Mouse (Mus musculus): Measurements from ENCODE around the gene Grb14. TPM values are rescaled to one million over a fixed set of nuclear protein-coding genes. Genes with fewer than 3 reads are reported as not detected.

The Grb14 gene
- total and polyA plus RNA-seq, 2 experiments from 2014 or later, result 23.4 to 40.3 TPM

- Histone ChIP-seq H3K9me3 (ENCODE audit: low read length) (no peaks in the 10 kb centered on the region), H3K4me3 (ENCODE audit: low read depth, low read length) (no peak overlapping the region), H3K9ac (no peak overlapping the region), H3K4me2 (ENCODE audit: low read depth) (no peak overlapping the region), H3K27me3 (ENCODE audit: insufficient read depth, low read length) (no peaks in the 10 kb centered on the region), H3K4me1 (ENCODE audit: insufficient read depth) (no peaks in the 10 kb centered on the region), H3K27ac (ENCODE audit: low read depth, low read length) (no peak overlapping the region), H3K36me3 (ENCODE audit: insufficient read depth) (no peaks in the 10 kb centered on the region)
- no peak for TF ChIP-seq CTCF (IDR thresholded peaks at IDR 0.05; ENCODE audit: low read depth)
- ATAC-seq, result no peak
- WGBS, result 89% methylated on average over 2 of the region's 2 CpGs
- DNase-seq, result no peak
Observed at GRCm38 (mm10) chr2:64974549-64974948, 50.2 kb downstream of the Grb14 start.

- H3K4me3 ChIP-seq (ENCODE audit: low read depth, low read length), result no peak overlapping the region
- no peaks in the 10 kb centered on the region for H3K27me3 ChIP-seq (ENCODE audit: insufficient read depth, low read length)
- no peak overlapping the region for H3K27ac ChIP-seq (ENCODE audit: low read depth, low read length)
- WGBS, result 87% methylated on average over 10 of the region's 10 CpGs
- no peak for DNase-seq
- H3K4me2 ChIP-seq (ENCODE audit: low read depth), result no peak overlapping the region
- no peaks in the 10 kb centered on the region for H3K9me3 ChIP-seq (ENCODE audit: low read length)
- TF ChIP-seq CTCF (IDR thresholded peaks at IDR 0.05; ENCODE audit: low read depth), result no peak
- H3K36me3 ChIP-seq (ENCODE audit: insufficient read depth), result no peaks in the 10 kb centered on the region
- no peaks in the 10 kb centered on the region for H3K4me1 ChIP-seq (ENCODE audit: insufficient read depth)
- no peak overlapping the region for H3K9ac ChIP-seq
- ATAC-seq, result no peak
Observed at GRCm38 (mm10) chr2:64973819-64974441, 50.9 kb downstream of the Grb14 start.

- Histone ChIP-seq H3K4me3 (ENCODE audit: low read depth, low read length) (no peak overlapping the region), H3K4me1 (ENCODE audit: insufficient read depth) (no peaks in the 10 kb centered on the region), H3K9me3 (ENCODE audit: low read length) (no peaks in the 10 kb centered on the region), H3K36me3 (ENCODE audit: insufficient read depth) (no peaks in the 10 kb centered on the region), H3K27ac (ENCODE audit: low read depth, low read length) (no peak overlapping the region), H3K9ac (no peak overlapping the region), H3K27me3 (ENCODE audit: insufficient read depth, low read length) (no peaks in the 10 kb centered on the region), H3K4me2 (ENCODE audit: low read depth) (no peak overlapping the region)
- TF ChIP-seq CTCF (IDR thresholded peaks at IDR 0.05; ENCODE audit: low read depth), result no peak
- ATAC-seq (no peak), DNase-seq (no peak)
- WGBS, result 70% methylated on average over 1 of the region's 1 CpGs
Observed at GRCm38 (mm10) chr2:64973125-64973524, 51.7 kb downstream of the Grb14 start.

GRCm38 (mm10) chr2:64971828-64972227 is 53.0 kb downstream of the Grb14 start:
- no peaks in the 10 kb centered on the region for H3K27me3 ChIP-seq (ENCODE audit: insufficient read depth, low read length)
- no peak overlapping the region for H3K27ac ChIP-seq (ENCODE audit: low read depth, low read length)
- ATAC-seq (no peak), DNase-seq (no peak)
- no peak overlapping the region for H3K4me3 ChIP-seq (ENCODE audit: low read depth, low read length)
- no peak overlapping the region for H3K9ac ChIP-seq
- H3K4me2 ChIP-seq (ENCODE audit: low read depth), result no peak overlapping the region
- 0 out of 2 replicates have a peak, but pooled peaks cover 3% of the 10 kb centered on the region for H3K4me1 ChIP-seq (ENCODE audit: insufficient read depth)
- H3K9me3 ChIP-seq (ENCODE audit: low read length), result no peaks in the 10 kb centered on the region
- H3K36me3 ChIP-seq (ENCODE audit: insufficient read depth), result no peaks in the 10 kb centered on the region
- WGBS, result 61% methylated on average over 5 of the region's 5 CpGs
- TF ChIP-seq CTCF (IDR thresholded peaks at IDR 0.05; ENCODE audit: low read depth), result no peak

- Histone ChIP-seq H3K9me3 (ENCODE audit: low read length) (no peaks in the 10 kb centered on the region), H3K36me3 (ENCODE audit: insufficient read depth) (no peaks in the 10 kb centered on the region), H3K4me1 (ENCODE audit: insufficient read depth) (0 out of 2 replicates have a peak, but pooled peaks cover 3% of the 10 kb centered on the region), H3K9ac (no peak overlapping the region), H3K27me3 (ENCODE audit: insufficient read depth, low read length) (no peaks in the 10 kb centered on the region), H3K27ac (ENCODE audit: low read depth, low read length) (no peak overlapping the region), H3K4me3 (ENCODE audit: low read depth, low read length) (no peak overlapping the region), H3K4me2 (ENCODE audit: low read depth) (no peak overlapping the region)
- no peak for DNase-seq
- no peak for TF ChIP-seq CTCF (IDR thresholded peaks at IDR 0.05; ENCODE audit: low read depth)
- WGBS, result 67% methylated on average over 8 of the region's 8 CpGs
- ATAC-seq, result no peak
Observed at GRCm38 (mm10) chr2:64970992-64971391, 53.8 kb downstream of the Grb14 start.

- peak; percentile 10; the same call in 1 of the 2 replicates for ATAC-seq
- no peak overlapping the region for H3K27ac ChIP-seq (ENCODE audit: low read depth, low read length)
- TF ChIP-seq CTCF (IDR thresholded peaks at IDR 0.05; ENCODE audit: low read depth), result no peak
Observed at GRCm38 (mm10) chr2:64966893-64967444, 57.8 kb downstream of the Grb14 start.

GRCm38 (mm10) chr2:64966323-64966722 is 58.5 kb downstream of the Grb14 start:
- H3K9me3 ChIP-seq (ENCODE audit: low read length), result no peaks in the 10 kb centered on the region
- H3K4me3 ChIP-seq (ENCODE audit: low read depth, low read length), result no peak overlapping the region
- 0 out of 2 replicates have a peak, but pooled peaks cover 3% of the 10 kb centered on the region for H3K4me1 ChIP-seq (ENCODE audit: insufficient read depth)
- H3K27ac ChIP-seq (ENCODE audit: low read depth, low read length), result no peak overlapping the region
- no peak overlapping the region for H3K4me2 ChIP-seq (ENCODE audit: low read depth)
- WGBS, result 54% methylated on average over 6 of the region's 6 CpGs
- TF ChIP-seq CTCF (IDR thresholded peaks at IDR 0.05; ENCODE audit: low read depth), result no peak
- ATAC-seq (no peak), DNase-seq (no peak)
- no peak overlapping the region for H3K9ac ChIP-seq
- no peaks in the 10 kb centered on the region for H3K36me3 ChIP-seq (ENCODE audit: insufficient read depth)
- H3K27me3 ChIP-seq (ENCODE audit: insufficient read depth, low read length), result no peaks in the 10 kb centered on the region

More at GRCm38 (mm10) chr2:64966893-64967444, 57.8 kb downstream of the Grb14 start:
- H3K4me3 ChIP-seq (ENCODE audit: low read depth, low read length), result no peak overlapping the region
- no peak overlapping the region for H3K9ac ChIP-seq
- no peaks in the 10 kb centered on the region for H3K36me3 ChIP-seq (ENCODE audit: insufficient read depth)
- 0 out of 2 replicates have a peak, but pooled peaks cover 3% of the 10 kb centered on the region for H3K4me1 ChIP-seq (ENCODE audit: insufficient read depth)
- H3K27me3 ChIP-seq (ENCODE audit: insufficient read depth, low read length), result no peaks in the 10 kb centered on the region
- DNase-seq, result no peak
- 69% methylated on average over 6 of the region's 6 CpGs for WGBS
- no peak overlapping the region for H3K4me2 ChIP-seq (ENCODE audit: low read depth)
- H3K9me3 ChIP-seq (ENCODE audit: low read length), result no peaks in the 10 kb centered on the region
